Mouse (Mus musculus): ENCODE measurements at regions not wholly inside any gene's neighbourhood (a gene's known extent, or its start where the extent isn't known, plus 50 kb on each side); places are given as distances from the start of the nearest gene placed in this dataset.

- no peak for TF ChIP-seq POLR2A (IDR thresholded peaks at IDR 0.05; ENCODE audit: insufficient read depth, low read depth, low read length)
- TF ChIP-seq CTCF (IDR thresholded peaks at IDR 0.05; ENCODE audit: insufficient read depth, low read depth, low read length), result no peak
Observed at GRCm38 (mm10) chr10:125538316-125538715, 149.1 kb upstream of the Slc16a7 start.

Measured in olfactory bulb, adult 2 months (tissue).